Comparison of ENCODE assay signal across 9 mouse cellular contexts in the genomic region with DNA sequence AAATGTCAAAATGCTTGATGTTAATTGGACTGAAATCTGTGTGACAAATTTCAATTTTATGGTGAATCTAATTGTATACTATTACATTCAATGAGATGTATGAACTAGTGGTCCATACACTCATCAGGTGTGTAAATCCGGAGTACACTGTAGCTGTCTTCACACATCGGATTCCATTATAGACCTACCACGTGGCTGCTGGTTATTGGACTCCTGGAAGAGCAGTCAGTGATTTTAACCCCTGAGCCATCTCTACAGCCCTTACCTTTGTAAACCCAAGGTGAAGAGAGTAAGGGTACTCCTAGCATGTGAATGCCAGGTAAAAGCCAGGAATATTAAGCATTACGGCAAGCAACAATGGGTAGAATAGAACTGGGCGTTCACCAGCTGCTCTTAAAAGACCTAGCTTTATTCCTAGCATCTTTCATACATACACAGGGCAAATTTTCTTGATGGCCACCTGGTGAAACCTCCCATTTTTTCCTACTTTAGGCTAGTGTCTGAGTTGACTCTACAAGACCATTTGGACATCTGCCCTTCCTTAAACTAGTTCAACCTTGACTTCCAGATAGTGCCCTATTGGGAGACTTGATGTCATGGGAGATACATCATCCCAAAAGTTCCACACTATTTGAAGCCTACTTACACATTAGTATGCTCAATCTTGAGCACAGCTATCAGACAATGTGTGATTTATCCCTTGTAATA. TPM values are rescaled to one million over a fixed set of nuclear protein-coding genes. Genes with fewer than 3 reads are reported as not detected.
DNase-seq lines count a peak whose midpoint lies in the region; TF ChIP-seq lines count a peak whose summit lies in the region.
"Had no signal": no experiment of that assay in that cellular context is flagged by ENCODE, and none has a peak within 500 bp of the region (broad histone marks: within the 10 kb centered on the region; RNA-seq: fewer than 3 reads in every experiment).

No protein-coding gene starts in this region.

- WGBS in cerebellum, adult 2 months: 44% methylated on average over 5 of the region's 5 CpGs

- TF ChIP-seq CTCF in cerebellum, adult 2 months (IDR thresholded peaks at IDR 0.05; ENCODE audit: borderline replicate concordance, insufficient read depth, low read depth, low read length): no peak

- peaks cover 4% of the 10 kb centered on the region; the same call in 1 of the 2 replicates for H3K4me1 ChIP-seq in cerebellum, adult 2 months (ENCODE audit: control insufficient read depth, insufficient read depth, low read length)

- DNase-seq in A20 (ENCODE audit: low read depth, low spot score) (peak; percentile 54), ES-CJ7 (ENCODE audit: low read depth, low spot score) (peak; percentile 76)
- DNase-seq in forelimb bud, embryonic 11.5 days (ENCODE audit: low read depth, low spot score): peak; percentile 57
- DNase-seq in mesoderm, embryonic 11.5 days (ENCODE audit: low read depth, low spot score): peak; percentile 60
- no peak for DNase-seq in right cerebral cortex, postnatal 4 days
- no peak for DNase-seq in cerebellum, adult 2 months
- no peak for DNase-seq in left cerebral cortex, postnatal 10 days (ENCODE audit: extremely low spot score in 1 of 2, low spot score in 2 of 2)
- DNase-seq in thymus, postnatal 25 days: no peak
- DNase-seq: cerebellum, adult 8-10 months had no signal

- intact Hi-C loops in left cerebral cortex, postnatal 10 days (cut with DNase I): no loop called here

- no peak overlapping the region for H3K27ac ChIP-seq in cerebellum, adult 2 months (ENCODE audit: insufficient read depth, low read length)

- TF ChIP-seq POLR2A in cerebellum, adult 2 months (IDR thresholded peaks at IDR 0.05; ENCODE audit: borderline replicate concordance, insufficient read depth, low read length): no peak

- no peaks in the 10 kb centered on the region for H3K27me3 ChIP-seq in cerebellum, adult 2 months (ENCODE audit: control insufficient read depth, insufficient read depth, low read length)

- H3K4me3 ChIP-seq in cerebellum, adult 2 months (replicated peaks; ENCODE audit: insufficient read depth, low read depth, low read length): no peak overlapping the region

RNA-seq across cellular contexts. Expression of a gene that starts 10.2 kb away (rescaled TPM):
- 629 and 642 TPM in 2 replicates for polyA plus RNA-seq in cerebellum, adult 2 months (2012; rRNA removed)
- total RNA-seq in left cerebral cortex, postnatal 10 days (2021): 100 to 1,000 TPM; 545 to 564 TPM

RNA-seq across cellular contexts. Expression of a gene that starts 10.7 kb away (rescaled TPM):
- polyA plus RNA-seq in cerebellum, adult 2 months (2012; rRNA removed): 87.6 and 91.4 TPM in 2 replicates
- total RNA-seq in left cerebral cortex, postnatal 10 days (2021): 100 to 1,000 TPM; 171 to 176 TPM

RNA-seq across cellular contexts. Expression of a gene that starts 27.0 kb away (rescaled TPM):
- polyA plus RNA-seq in cerebellum, adult 2 months (2012; rRNA removed): 5.1 and 6.2 TPM in 2 replicates
- 1 to 10 TPM; 4.4 to 6.9 TPM for total RNA-seq in left cerebral cortex, postnatal 10 days (2021)

Comparison
In these comparisons a context has a peak if more than half of its experiments do, and no peak if none do; other contexts are left out.
1. DNase-seq: peak in A20 (single experiment), ES-CJ7 (single experiment), forelimb bud, embryonic 11.5 days (single experiment) and mesoderm, embryonic 11.5 days (single experiment); none in right cerebral cortex, postnatal 4 days (single experiment), cerebellum, adult 2 months (0 of 2), left cerebral cortex, postnatal 10 days (0 of 2) and thymus, postnatal 25 days (single experiment).